Mouse (Mus musculus) Muller cell, postnatal 12 days (primary cell): Measurements from ENCODE around the gene Cers1.

Experiments
- DNase-seq: peaks from one replicate; pipeline ENCODE4 v3.0.0-alpha.2; 2015; ENCODE audit errors: inconsistent ontology term

Cers1 gene

DNA sequence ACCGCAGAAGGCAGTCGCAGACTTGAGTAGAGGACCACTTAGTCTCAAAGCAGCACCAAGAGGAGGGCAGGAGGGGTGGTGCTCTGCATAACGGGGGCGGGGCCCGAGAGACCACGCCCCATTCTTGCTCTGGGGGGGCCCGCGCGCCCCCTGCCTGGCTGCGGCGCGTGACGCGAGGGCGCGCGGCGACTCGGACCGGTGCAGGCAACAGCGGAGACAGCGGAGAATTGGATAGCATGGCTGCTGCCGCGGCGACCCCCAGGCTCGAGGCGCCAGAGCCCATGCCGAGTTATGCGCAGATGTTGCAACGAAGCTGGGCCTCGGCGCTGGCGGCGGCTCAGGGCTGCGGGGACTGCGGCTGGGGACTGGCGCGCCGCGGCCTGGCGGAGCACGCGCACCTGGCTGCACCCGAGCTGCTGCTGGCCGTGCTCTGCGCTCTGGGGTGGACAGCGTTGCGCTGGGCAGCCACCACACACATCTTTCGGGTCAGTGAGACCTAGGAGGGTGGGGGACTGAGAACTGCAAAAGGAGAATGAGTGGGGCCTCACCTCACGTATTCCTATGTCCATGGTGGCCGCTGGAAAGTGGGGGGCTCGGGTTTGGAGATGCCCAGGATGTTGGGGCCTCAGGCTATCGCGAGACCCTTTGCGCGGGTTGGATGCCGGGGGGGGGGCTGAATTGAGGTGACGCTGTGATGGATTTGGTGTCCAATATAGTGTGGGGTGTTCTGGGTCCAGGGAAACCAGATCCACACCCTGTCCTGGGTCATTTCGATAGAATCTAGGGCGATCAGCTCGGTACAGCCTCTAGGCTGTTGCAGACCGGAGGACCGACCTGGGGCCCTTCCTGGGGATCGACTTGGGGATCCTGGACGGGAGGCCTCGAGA, at the start of gene Cers1:
Gene Cers1, plus strand, starts transcription at position 152 of the 887 bp plus-strand sequence.
- peak; percentile 81 for DNase-seq

DNA sequence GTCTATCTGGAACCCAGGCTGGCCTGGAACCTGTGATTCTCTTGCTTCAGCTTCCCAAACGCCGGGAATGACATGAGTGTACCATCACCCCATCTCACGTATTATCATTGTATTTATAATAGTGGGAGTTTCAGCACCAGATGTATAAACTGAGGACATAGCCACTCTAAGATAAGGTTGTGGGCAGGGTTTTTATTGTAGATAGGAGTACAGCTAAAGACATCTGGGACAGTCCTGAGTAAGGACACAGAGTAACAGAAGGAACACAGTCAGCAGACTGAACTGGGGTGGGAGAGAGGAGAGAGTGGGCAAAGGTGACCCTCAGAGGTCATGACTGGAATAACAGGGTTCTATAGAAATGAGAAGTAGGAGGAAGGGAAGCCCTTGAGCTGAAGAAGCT, 47.9 kb upstream of the Cers1 start:
- no peak for DNase-seq

DNA sequence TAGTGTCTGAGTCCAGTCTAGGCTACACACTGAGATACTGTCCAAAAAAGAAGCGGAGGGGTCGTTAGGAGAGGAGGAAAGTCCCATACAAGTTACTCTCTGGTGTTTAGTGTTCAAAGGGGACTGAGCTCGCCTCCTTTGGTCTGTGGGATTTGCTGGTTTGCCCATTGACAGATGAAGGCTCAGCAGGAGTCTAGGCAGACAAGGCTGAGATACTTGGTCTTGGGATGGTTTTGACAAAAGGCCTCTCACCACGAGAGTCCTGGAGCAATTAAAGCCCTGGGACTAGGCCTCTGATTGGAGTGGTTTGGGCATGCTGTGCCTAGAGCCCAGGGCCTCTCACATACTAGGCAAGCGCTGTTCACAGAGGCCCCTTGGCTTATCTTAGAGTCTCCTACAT, 47.3 kb upstream of the Cers1 start:
- DNase-seq: no peak

DNA sequence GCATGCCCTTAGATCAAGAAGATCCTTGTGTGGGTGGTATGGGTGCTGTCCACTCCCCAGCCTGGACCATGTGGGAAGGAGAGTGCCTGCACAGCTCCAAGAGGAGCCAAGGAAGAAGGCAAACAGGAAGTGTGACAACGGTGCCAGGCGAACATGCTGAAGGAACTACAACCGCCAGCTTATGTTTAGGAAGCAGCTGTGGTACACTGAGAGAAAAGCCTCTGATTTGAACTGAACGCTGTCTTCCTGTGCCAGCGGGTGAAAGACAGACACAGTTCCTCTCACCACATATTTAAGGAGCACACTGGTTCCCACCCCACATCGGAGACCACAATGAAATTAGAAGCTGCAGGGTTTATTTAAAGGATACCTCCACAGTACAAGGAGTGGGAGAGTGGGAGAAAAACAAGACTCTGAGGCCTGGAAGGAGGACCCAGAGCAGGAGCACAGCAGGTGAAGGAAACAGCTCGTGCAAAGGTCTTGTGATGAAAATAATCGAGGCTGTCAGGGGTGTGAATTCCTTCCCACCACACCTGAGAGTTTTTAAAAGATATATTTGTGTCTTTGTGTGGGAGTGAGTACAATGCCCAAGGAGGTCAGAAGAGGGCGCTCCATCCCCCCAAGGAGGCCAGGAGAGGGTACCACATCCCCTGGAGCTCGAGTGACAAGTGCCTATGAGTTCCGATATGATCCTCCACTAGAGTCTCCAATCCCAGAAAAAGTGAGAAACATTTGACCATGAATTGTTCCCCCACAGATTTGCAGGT, 46.6 kb upstream of the Cers1 start:
- no peak for DNase-seq

DNA sequence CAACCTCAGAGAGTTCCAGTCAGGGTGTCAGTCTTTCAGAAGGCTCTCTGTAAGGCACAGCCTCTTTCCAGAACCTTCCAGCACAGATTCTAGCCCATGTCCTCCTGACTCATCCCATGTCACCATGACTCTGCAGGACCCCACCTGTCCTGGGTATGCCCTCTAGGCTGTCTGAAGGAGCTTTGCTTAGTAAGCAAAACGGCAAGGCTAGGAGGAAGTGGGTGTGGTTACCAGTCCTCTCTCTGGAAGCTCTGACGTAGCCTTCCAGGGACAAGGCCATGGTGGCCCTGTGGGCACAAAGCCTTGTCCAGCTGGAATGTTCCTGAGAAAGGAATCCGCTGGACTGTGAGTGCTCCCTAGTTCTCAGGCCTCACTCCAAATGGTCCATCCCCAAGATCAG, 42.6 kb upstream of the Cers1 start:
- DNase-seq: peak; percentile 26

DNA sequence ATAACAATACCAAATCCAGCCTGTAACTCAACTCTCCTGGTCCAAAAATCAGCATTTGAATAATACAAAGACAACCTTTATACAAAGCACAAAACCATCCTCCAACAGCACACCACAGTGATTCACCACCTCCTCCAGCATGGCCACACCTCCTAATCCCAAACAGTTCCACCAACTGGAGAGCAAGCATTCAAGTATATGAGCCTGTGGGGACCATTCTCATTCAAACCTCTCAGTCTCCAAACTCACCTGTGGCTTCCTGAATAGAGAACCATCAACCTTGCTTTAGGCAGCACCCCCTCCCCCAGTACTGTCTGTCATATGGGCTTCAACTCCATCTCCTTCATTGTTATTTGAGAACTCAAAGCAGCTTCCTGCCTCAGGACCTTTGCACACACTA, 41.2 kb upstream of the Cers1 start:
- DNase-seq: no peak

DNA sequence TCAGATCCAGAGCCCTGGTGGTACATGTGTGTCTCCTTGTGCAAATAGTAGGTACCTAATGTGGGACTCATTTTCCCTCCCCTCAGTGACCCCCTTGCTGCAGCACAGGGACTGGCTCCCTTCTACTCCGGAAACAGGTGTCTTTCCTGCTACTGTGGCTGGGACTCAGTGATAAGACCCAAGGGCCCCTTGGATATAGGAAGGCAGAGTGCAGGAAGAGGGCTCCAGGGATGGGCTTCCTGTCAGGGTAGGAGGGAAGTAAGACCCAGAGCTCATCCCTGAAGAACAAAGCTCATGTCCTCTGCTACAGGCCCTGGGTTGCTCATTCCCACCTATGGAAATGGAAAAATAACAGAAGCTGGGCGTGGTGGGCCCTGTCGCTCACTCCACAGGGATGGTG, 39.1 kb upstream of the Cers1 start:
- DNase-seq: no peak

DNA sequence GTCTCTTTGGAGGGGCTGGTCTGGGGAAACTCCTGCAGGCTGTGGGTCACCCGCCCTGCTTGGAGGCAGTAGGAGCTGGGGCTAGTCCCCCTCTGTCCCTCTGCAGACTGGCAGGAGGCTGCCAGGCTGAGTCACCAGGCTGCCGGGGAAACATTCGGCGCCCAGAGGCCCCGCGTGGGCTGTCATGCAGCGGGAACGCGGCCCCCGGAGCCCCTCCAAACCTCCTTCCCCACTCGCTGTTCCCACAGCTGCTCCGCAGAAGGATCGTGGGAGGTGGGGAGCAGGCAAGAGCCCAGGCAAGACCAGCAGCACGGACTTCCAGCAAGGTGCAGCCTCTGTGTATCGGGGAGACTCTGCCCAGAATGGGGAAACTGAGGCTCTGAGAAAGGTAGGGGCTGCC, 37.4 kb upstream of the Cers1 start:
- DNase-seq: no peak

DNA sequence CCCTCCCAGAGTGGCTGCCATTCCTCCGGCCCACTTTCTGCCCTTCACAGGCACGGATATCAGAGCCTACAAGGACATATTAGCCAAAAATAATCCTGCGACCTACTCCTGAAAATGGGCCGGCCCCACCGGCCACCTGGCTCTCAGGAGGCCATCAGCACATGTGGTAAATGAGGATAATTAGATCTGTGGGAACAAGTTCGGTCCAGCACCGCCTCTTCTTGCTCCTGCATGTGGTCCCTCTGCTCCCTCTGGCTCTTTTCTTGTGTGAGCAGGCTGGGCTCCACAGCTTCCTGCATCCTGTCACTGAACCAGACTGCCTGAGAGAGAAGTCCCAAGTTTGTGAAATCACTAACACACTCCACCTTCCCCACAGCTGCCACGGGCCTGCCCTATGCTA, 36.3 kb upstream of the Cers1 start:
- no peak for DNase-seq

DNA sequence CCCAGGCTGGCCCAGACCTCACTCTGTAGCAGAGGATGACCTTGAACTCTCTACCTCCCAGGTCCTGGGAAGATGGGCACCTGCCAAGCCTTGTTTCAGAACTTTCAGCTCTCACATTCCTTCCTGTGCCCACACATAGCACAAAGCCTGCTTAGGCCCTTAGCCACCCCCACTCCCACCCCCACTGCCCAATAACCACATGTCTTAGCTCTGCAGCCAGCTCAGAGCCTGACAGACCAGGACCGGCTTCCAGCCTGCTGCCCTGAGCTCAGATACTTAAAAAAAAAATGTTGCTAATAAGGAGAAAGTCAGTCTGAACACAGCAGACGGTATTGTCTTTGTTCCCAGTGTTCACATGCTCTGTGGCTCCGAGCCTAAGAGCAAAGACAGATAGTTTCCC, 34.6 kb upstream of the Cers1 start:
- DNase-seq: peak; percentile 85

DNA sequence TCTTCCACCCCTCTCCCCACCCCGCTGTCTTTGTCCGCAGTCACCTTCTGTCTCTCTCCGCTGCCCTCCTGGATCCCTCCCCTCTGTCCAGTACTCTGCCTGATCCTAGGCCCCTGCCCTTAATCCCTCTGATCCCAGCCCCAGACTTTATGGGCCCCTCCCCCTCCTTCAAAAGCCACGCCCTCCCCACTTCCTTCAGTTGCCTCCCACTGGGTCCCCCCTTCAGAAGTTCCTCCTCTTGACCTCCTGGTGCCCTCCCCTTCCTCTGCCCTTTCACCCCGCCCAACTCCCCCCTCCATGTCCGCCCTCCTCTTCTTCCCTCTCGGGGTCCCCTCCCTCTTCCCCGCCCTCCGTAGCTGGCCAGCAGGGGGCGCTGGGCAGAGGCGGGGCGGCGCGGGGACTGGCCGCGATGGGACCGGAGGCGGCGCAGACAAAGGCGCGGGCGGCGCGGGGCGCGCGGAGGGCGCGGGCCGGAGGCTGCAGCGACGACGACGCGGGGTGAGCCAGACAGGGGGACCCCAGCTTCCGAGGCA, 32.9 kb upstream of the Cers1 start, which contains the start of gene Homer3:
Gene Homer3, plus strand, starts transcription at position 225 of the 533 bp plus-strand sequence.
- DNase-seq: peak; percentile 96

DNA sequence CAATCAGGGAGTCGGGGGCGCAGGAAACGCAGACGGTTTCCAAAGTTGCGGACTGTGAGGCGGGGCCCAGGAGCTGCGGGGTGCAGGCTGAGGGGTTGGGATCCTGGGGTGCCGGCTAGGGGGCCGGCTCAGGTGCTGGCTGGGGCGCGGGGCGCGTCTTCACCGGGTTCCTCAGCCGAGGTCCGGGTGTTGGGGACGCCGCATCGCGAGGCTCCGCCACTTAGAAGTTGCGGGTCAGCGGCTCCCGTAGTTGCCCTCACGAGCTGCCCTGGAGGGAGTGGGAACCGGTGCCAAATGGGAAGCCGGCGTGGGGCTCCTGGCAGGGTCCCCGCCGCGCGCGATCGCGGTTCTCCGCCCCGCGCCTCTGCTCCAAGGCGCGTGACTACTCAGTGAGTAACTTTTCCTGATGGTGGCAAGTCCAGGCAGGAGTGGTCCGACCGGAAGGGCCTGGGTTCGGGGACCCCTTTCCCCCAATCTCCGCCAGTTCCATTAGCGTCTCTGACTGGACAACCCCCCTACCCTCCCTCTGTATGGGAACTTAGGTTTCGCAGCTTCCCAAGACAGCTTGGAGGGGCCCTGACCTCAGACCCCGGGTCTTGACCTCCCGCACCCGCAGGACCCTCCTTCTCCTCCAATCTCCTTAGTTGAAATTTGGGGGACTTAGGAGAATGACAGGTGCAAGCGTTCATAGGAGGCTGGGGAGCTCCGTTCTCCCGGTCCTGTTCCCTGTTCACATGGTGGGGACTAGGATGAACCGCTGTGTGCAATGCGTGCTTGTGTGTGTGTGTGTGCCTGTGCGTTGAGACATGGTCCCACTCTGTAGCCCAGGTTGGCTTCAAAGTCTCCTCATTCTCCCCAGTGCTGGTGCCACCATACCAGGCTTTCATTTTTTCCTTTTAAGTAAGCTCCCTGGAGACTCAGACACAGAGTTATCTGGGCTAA, 32.2 kb upstream of the Cers1 start:
- peak; percentile 57 for DNase-seq

DNA sequence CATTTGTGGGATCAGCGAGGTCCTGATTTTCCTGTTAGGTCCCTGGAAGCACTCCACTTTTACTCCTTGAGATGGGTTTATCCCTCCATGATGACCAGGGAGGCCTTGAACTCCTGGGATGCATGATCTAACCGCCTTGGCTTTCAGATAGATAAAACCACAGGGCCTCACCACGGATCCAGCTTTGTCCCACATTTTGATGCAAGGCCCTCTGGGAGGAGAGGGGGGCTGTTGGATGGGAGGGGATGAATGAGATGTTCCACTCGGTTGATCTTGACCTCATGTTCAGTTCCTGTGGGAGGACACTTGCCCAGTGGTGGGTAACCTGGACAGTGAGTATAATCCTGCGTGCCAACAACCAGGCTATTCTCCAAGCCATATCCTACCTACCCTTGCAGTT, 31.2 kb upstream of the Cers1 start:
- no peak for DNase-seq

DNA sequence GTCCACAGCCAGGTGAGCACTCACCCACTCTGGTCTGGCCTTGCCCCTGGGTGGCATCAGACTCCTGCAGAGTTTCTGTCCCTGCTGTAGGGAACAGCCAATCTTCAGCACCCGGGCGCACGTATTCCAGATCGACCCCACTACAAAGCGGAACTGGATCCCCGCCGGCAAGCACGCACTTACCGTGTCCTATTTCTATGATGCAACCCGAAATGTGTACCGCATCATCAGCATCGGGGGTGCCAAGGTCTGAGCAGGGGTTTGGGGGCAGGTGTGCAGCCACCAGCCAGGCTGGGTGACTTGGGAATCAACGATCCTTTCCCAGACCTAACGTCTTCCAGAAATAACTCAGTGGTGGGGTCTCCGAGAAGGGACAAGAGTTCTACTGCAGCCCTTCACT, 30.3 kb upstream of the Cers1 start:
- no peak for DNase-seq

DNA sequence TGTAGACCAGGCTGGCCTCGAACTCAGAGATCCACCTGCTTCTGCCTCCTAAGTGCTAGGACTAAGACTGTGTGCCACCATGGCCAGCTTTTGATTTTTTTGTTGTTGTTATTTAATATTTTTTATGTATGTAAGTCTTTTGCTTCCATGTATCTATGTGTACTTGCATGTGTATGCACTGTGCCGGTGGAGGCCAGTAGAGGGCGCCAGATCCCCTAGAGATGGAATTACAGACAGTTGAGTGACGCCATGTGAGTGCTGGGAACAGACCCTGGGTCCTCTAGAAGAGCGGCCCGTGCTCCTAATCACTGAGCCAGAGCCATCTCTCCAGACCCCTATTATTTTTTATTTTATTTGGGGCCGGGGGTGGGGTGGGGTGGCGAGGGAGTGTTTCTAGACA, 28.8 kb upstream of the Cers1 start:
- DNase-seq: no peak

DNA sequence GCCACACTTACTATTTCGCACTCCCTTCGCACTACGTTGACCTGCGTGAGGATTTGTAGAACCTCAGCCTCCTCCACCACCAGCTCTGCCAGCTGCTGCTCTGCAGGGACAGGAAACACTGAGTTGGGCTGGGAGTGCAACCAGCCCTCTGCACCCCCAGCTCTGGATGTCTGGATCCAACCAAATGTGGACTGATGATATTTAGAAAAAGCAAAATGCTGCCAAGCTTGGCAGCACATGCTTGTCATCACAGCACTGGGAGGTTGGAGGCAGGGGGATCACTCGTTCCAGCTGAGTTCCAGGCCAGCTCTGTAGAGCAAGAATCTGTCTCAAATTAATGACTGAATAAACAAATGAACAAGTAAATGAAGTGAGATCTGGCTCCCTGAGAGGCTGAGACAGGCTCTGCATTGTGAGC, 21.6 kb upstream of the Cers1 start:
- no peak for DNase-seq

DNA sequence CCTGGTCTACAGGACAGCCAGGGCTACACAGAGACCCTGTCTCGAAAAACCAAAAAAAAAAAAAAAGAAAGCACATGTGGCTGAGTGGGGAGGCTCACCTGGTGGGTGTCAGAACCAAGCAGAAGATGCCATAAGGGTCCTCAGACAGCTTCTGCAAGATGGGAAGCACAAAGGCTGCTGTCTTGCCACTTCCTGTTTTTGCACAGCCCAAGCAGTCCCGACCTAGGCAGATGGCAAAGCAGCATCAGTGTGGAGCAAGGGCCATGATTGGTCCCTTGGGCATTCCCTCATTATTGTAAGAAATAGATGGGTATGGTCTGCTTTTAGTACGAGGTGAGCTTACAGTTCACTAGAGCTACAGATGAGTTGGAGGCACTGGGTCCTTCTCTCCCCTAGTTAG, 14.7 kb upstream of the Cers1 start:
- DNase-seq: no peak

DNA sequence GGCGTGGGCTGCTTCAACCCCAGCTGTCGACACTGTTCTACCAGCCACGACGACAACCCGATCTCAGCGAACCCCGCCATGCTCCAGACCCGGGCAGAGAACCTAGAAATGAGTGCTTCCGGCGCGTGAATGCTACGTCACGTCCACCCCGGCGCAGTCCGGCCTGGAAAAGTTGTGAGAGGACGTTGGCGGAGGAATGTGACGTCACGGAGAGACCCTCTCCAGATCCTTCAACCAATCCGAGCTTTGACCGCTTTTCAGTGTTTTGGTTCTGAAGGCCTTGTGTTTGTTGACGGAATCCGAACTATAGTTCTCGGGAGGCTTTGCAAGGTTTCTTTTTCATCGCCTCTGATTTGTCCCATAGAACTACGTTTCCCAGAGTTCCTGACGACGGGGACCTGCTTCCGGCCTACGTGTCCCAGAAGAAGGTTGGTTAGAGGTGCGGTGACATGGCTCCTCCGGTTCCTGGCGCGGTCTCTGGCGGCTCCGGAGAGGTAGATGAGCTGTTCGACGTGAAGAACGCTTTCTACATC, 13.2 kb upstream of the Cers1 start, which contains the start of the genes Ddx49 and Cope:
Gene Ddx49, minus strand, starts transcription at position 132 of the 533 bp plus-strand sequence.
Gene Cope, plus strand, starts transcription at position 161 of the 533 bp plus-strand sequence.
- peak; percentile 95 for DNase-seq

DNA sequence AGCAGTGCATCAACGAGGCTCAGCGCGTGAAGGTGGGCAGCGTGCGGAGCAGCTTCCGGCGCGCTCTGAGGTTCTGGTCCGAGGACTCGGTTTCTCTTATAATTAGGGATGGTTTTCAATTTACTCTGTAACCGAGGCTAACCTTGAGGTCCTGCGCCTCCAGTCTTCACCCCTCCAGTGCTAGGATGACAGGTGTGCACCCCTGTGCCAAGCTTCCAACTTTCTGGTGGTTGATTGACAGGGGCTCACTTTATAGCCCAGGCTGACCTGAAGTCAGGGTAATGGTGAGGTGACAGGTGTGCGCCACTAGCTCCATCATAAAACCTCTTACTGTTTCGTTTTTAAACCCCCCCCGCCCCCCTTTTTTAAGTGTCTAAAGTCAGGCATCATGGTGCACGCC, 12.7 kb upstream of the Cers1 start:
- no peak for DNase-seq

DNA sequence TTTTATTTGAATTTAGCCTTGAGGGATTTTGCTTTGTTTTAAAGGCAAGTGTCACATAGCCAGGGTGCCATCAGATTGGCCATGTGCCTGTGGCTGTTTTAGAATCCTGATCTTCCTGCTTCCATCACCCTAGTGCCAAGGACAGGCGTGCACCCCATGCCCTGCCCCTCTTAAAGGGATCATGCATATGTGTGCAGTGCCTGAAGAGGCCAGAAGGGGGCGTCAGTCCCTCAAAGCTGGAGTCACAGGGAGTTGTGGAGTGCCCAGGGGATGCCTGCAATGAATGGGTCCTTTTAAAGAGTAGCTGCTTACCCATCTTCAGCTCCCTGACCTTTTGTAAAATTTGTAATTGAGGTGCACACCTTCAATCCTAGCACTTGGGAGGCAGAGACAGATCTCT, 6.3 kb upstream of the Cers1 start:
- no peak for DNase-seq

DNA sequence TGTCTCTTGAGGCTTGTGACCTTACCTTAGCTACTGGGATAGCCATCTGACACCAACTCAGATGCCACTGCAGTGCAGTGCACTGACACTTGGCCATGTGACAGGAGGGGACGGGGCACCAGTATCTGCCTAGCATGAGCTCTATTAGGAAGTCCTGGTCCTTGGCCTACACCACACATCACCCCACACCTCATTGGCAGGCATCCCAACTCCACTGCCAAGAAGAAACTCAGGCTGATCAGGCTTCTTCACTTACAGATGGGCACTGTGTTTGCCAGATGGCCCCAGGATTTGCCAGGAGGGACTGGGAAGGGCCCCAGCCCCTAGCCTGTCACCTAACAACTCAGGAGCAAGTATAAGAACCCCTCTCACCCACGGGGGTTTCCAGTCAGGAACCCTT, 2.2 kb upstream of the Cers1 start:
- no peak for DNase-seq
